Mouse (Mus musculus): ENCODE data around the gene Atp10a.

DNA sequence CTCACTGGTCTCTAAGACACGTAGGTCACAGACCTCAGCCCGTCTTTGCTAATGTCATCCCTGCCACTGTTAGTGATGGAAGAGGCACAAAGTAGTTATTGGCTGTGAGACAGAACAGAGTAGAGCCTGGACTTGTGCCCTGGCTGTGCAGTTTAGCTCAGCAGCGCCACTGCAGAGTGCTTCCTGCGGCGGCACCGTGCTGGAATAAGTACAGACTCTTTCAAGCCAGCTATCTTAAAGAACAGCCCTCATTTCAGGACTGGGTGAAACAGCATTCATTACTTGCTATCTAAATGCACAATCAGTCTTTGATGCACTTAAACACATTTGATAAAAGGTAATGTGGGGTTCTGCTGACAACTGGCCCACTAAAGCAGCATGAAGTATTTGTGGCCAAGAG, 111.3 kb downstream of the Atp10a start:
- TF ChIP-seq CTCF (IDR thresholded peaks at IDR 0.05; ENCODE audit: borderline replicate concordance, extremely low read depth, insufficient read depth, insufficient read length) = no peak
- no peak for TF ChIP-seq POLR2A (IDR thresholded peaks at IDR 0.05; ENCODE audit: borderline replicate concordance, extremely low read depth, insufficient read depth, insufficient read length, poor library complexity, severe bottlenecking)

Data from brain, embryonic 14.5 days (tissue).